ENCODE assay signal across 10 mouse cellular contexts in genomic region chr12:116145246-116145645, GRCm38 (mm10).
DNase-seq lines count a peak whose midpoint lies in the region; ATAC-seq and TF ChIP-seq lines count a peak whose summit lies in the region.
"Had no signal": no experiment of that assay in that cellular context is flagged by ENCODE, and none has a peak within 500 bp of the region (broad histone marks: within the 10 kb centered on the region; RNA-seq: fewer than 3 reads in every experiment).

No protein-coding gene starts in this region.

- peaks cover 5% of the 10 kb centered on the region; the same call in 1 of the 2 replicates for H3K4me1 ChIP-seq in midbrain, embryonic 15.5 days

- no peak overlapping the region for H3K4me3 ChIP-seq in gastrocnemius, adult 2 months
- H3K4me3 ChIP-seq in midbrain, embryonic 15.5 days, result no peak overlapping the region
- H3K4me3 ChIP-seq: forebrain, embryonic 12.5 days had no signal

- no peak for TF ChIP-seq CTCF in gastrocnemius, adult 2 months (IDR thresholded peaks at IDR 0.05)

- ATAC-seq in midbrain, embryonic 15.5 days (replicated peaks), result no peak

- no peak overlapping the region for H3K4me2 ChIP-seq in midbrain, embryonic 15.5 days
- H3K4me2 ChIP-seq: forebrain, embryonic 12.5 days; hindbrain, embryonic 14.5 days had no signal

- H3K9ac ChIP-seq in midbrain, embryonic 15.5 days, result no peak overlapping the region
- H3K9ac ChIP-seq: forebrain, embryonic 12.5 days; hindbrain, embryonic 14.5 days had no signal

- intact Hi-C loops in heart, postnatal 36 days (cut with DNase I), result no loop called here
- intact Hi-C loops in gastrocnemius, adult 2 months (cut with DNase I), result no loop called here

- no peak overlapping the region for H3K27ac ChIP-seq in gastrocnemius, adult 2 months
- no peak overlapping the region for H3K27ac ChIP-seq in midbrain, embryonic 15.5 days
- H3K27ac ChIP-seq: forebrain, embryonic 12.5 days; hindbrain, embryonic 14.5 days had no signal

- no peaks in the 10 kb centered on the region for H3K9me3 ChIP-seq in midbrain, embryonic 15.5 days
- H3K9me3 ChIP-seq: forebrain, embryonic 12.5 days had no signal

- peak; percentile 30 for DNase-seq in 3T3-L1 (ENCODE audit: low read depth, low spot score)
- peak; percentile 79 for DNase-seq in 416B (ENCODE audit: low read depth)
- peak; percentile 19 to 23 for DNase-seq in heart, postnatal 36 days
- DNase-seq in naive thymus-derived CD4-positive, alpha-beta T cell, adult 2 months (ENCODE audit: low read depth), result peak; percentile 82
- no peak for DNase-seq in cerebellum, adult 8-10 months
- DNase-seq in gastrocnemius, adult 2 months, result no peak
- DNase-seq: cerebellum, adult 9-11 months had no signal

- WGBS in midbrain, embryonic 15.5 days, result 40% methylated on average over 5 of the region's 5 CpGs

- H3K36me3 ChIP-seq in midbrain, embryonic 15.5 days (replicated peaks), result no peaks in the 10 kb centered on the region
- H3K36me3 ChIP-seq: forebrain, embryonic 12.5 days had no signal

- no peaks in the 10 kb centered on the region for H3K27me3 ChIP-seq in midbrain, embryonic 15.5 days (replicated peaks)
- H3K27me3 ChIP-seq: forebrain, embryonic 12.5 days had no signal

Comparison
In these comparisons a context has a peak if more than half of its experiments do, and no peak if none do; other contexts are left out.
1. DNase-seq: peak in 3T3-L1 (single experiment), 416B (single experiment), heart, postnatal 36 days (2 of 2) and naive thymus-derived CD4-positive, alpha-beta T cell, adult 2 months (single experiment); none in cerebellum, adult 8-10 months (single experiment) and gastrocnemius, adult 2 months (single experiment).